Mouse (Mus musculus): Measurements from ENCODE around the gene Fam151a.
"Not testable (repeated sequence)": the region's sequence is repeated elsewhere in the genome, so short reads cannot be mapped to it uniquely, and the experiment has no call there.

Gene Fam151a

DNA sequence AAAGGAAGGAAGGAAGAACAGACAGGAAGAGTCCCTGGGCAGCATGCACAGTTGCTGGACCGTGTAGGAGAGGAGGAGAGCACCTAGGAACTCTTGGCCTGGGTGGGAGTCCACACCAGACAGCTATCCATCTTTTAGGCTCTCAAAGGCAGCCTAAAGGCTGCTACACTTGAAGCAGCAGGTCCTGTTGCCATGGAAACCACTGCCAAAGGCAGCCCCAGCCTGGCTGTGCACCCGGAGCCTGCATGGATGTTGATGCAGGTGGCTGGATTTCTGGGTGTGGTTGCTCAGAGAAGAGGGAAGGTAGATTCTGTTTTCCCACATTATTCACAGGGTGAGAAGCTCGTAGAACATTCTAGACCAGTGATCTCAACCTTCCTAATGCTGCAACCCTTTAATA, 43.3 kb downstream of the Fam151a start:
- peak; percentile 52 to 58 for DNase-seq (ENCODE audit: low spot score in 2 of 2)

DNA sequence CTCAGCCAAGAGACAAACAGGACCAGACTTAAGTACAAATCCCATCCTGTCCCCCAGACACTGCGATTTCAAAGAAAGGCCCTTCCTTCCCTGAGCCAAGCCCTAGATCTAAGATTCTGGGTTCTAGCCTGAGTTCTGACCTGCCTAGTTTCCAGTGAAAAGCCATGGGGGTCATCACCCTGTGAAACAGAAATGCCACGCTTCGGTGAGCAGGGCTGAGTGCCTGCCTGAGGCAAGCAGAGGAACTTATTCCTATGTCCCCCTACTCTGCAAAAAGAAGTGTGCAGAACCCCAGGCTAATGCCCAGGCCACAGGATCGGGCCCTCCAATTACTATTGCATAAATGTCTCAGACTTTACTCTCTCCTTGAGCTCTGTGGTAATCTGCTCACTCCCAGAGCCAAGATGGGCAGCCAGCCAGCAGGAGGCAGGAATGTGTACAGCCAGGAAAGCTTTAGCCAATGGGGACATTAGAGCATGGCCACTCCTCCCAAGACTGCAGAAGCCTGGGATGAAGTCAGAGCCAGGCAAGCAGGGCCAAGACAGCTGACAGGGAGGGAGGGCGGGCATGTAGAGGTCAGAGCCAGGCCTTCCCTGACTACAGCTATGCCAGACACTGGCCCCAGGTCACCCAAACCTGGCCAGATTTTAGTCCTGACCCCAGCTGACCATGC, 44.6 kb downstream of the Fam151a start:
- peak; percentile 78 to 84 for DNase-seq (ENCODE audit: low spot score in 2 of 2)

- DNase-seq (ENCODE audit: low spot score in 2 of 2), result no peak
Observed at GRCm38 (mm10) chr4:106780045-106780444, 46.4 kb downstream of the Fam151a start.

GRCm38 (mm10) chr4:106783137-106783536, 49.4 kb downstream of the Fam151a start:
- no peak for DNase-seq (ENCODE audit: low spot score in 2 of 2)

DNA sequence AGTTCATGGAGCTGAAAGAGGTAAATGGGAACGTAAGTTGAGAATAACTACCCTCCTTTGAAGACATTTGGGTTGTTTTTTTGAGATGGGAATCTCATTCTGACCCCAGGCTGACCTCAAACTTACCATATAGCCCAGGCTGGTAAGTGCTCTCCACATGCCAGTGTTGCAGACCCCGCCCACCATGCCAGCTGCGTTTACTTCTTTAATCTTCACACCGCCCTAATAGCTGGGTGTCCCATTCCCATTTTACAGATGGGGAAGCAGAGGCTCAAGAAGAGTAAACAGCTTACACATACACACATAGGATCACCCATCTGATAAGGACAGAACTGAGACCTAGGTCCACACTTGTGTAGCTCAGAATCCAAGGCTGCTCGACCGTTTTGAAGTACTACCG, 51.1 kb downstream of the Fam151a start:
- DNase-seq (ENCODE audit: low spot score in 2 of 2), result no peak

DNA sequence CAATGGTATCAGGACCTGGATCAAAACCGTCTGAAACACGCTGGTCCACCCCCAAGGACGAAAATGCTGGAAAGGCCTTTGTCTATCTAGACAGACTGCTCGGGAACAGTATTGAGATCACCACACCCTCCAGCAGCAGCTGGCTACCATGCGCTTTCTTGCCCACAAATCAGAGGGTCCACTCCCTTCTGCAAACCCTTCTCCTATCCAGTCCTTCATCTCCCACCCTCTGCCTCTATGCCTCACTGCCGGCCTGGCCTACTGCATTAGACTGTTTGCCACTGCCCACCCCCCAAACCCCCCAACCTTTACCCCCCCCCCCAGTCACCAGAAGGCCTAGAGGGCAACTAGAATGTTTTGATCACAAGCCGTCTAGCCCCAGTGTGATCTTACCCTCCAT, 51.7 kb downstream of the Fam151a start:
- no peak for DNase-seq (ENCODE audit: low spot score in 2 of 2)

GRCm38 (mm10) chr4:106785753-106786540, 52.3 kb downstream of the Fam151a start:
- DNase-seq (ENCODE audit: low spot score in 2 of 2), result peak; percentile 62 to 80

DNA sequence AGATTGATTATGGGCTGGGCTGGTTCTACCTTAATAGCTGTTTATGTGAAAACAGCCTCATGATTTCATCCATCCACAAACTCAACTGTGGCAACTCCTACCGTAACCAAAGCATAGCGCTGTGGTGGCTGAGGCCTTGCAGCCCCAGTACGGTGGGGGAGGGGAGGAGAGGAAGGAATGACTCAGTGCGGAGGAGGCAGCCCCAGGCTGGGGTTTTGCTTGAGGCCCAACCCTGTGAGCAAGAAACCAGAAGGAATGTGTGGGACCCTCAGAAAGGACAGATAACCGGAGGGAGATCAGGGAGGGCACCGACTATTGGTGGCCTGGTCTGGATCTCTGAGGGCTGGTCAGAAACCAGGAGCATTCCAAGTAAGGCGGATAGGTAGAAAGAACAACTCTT, 54.1 kb downstream of the Fam151a start:
- no peak for DNase-seq (ENCODE audit: low spot score in 2 of 2)

DNA sequence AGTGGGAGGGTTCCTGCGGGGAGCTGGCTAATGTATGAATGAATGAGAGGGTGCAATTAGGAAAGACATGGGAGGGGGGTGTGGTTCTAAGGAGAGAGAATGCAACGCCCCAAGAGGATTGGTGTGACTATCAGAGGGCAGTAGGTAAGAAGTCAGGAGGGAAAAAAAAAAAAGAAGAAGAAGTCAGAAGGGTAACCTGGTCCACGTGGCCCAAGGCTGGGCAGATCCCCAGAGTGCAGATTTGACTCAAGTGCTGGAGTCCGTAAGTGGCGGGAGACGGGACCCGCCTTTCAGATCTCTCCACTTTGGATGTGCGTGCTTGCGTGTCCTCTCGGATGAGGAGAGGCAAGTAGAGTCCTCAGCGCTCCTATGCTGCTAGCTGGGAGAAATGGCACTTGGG, 54.9 kb downstream of the Fam151a start:
- no peak for DNase-seq (ENCODE audit: low spot score in 2 of 2)

GRCm38 (mm10) chr4:106789705-106790104, 56.0 kb downstream of the Fam151a start:
- no peak for DNase-seq (ENCODE audit: low spot score in 2 of 2)

GRCm38 (mm10) chr4:106790218-106790617, 56.5 kb downstream of the Fam151a start:
- not testable (repeated sequence) for DNase-seq (ENCODE audit: low spot score in 2 of 2)

GRCm38 (mm10) chr4:106790938-106791337, 57.2 kb downstream of the Fam151a start:
- no peak for DNase-seq (ENCODE audit: low spot score in 2 of 2)

GRCm38 (mm10) chr4:106792276-106792675, 58.6 kb downstream of the Fam151a start:
- no peak for DNase-seq (ENCODE audit: low spot score in 2 of 2)

GRCm38 (mm10) chr4:106793826-106794225, 60.1 kb downstream of the Fam151a start:
- not testable (repeated sequence) for DNase-seq (ENCODE audit: low spot score in 2 of 2)

GRCm38 (mm10) chr4:106794247-106794646, 60.6 kb downstream of the Fam151a start:
- no peak for DNase-seq (ENCODE audit: low spot score in 2 of 2)

- no peak for DNase-seq (ENCODE audit: low spot score in 2 of 2)
Observed at GRCm38 (mm10) chr4:106795289-106795688, 61.6 kb downstream of the Fam151a start.
